Mouse (Mus musculus): ENCODE data around the gene Fam118b. TPM values are rescaled to one million over a fixed set of nuclear protein-coding genes. Genes with fewer than 3 reads are reported as not detected.

The Fam118b gene
- polyA plus RNA-seq, 1 experiment from 2014 or later, result 11.4 TPM

DNA sequence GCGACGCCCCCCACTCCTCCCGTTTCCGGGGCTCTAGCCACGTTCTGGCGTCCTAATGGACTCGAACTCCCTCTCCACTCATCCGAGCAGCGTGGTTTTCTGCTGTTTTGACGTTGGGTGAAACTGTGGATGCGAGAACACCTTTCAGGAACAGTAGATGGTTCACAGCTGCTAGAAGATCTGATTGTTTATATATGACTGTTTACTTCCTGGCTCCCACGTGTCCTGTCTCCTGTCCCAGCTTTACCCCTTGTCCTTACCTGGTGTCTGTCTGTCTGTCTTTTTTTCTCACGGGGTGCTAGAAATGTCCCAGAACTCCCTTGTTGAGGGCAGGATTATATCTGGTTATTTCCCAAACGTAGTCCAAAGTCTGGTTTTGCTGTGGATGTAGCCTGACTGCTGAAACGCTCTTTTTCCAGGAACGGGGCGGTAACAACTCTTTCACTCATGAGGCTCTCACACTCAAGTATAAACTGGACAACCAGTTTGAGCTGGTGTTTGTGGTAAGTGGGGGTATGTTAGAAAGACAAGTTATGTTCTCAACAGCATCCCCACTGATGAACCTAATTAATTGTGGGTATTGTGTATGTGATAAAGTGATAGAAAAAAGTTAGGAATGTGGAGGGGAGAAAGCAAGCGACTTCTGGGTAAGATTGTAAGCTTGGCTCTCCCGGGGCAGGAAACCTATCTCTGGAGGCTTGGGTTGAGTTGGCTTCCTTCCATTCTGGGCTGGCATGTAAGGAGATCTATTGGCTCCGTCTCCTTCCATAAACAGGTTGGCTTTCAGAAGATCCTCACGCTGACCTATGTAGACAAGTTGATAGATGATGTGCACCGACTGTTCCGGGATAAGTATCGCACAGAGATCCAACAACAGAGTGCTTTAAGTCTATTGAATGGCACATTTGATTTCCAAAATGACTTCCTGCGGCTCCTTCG, 55.8 kb downstream of the Fam118b start:
- ATAC-seq (ENCODE audit: insufficient read depth), result no peak
- WGBS (ENCODE audit: insufficient replicate concordance), result 28% methylated on average over 26 of the region's 26 CpGs
- no peaks in the 10 kb centered on the region for H3K9me3 ChIP-seq (replicated peaks)
- H3K4me3 ChIP-seq (replicated peaks), result peak overlapping the region; percentile 94
- peak overlapping the region; percentile 81 for H3K9ac ChIP-seq
- H3K4me1 ChIP-seq (replicated peaks), result peaks cover 26% of the 10 kb centered on the region
- H3K27ac ChIP-seq (replicated peaks), result peak overlapping the region; percentile 78
- no peaks in the 10 kb centered on the region for H3K27me3 ChIP-seq
- peak overlapping the region; percentile 86 for H3K4me2 ChIP-seq
- peaks cover 66% of the 10 kb centered on the region for H3K36me3 ChIP-seq (replicated peaks)

DNA sequence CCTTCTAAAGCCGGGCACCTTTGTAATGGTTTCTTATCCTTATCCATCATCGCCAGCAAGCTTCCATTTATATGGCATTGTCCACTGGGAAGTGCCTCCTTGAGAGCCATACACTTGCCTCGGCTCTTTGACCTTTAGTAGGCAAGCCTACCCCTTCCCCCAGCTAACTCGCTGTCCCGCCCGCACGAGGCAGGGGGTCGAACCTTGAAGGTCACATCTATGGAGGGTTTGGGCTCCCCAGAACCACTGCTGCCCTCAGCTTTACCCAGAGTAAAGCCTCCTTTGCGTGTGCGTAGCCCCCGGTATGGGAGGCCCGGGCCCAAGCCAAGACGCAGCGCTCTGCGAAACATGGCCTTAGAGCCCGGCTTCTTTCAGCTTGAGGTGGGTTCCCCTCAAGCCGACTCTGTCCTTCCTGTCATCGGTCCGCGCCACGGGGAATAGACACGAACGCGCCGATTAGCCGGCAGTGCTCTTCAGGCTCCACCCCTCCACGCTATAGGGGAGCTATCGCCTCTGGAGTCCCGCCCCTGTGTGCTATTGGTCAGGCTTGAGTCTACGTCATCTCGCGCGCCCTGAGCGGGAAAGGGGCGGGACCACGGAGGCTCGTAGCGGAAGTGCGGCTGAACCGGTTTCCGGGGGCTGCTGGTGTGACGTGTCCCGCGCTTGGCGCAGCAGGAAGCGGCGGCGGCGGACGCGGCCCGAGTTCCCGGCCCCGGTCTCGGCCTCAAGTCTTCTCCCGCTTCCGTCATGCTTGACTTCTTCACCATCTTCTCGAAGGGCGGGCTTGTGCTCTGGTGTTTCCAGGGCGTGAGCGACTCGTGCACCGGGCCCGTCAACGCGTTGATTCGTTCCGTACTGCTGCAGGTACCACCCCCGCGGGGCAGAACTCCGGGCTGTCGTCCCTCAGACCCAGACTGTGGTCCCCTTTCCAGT, 56.8 kb downstream of the Fam118b start, which contains the start of gene Foxred1:
Gene Foxred1 (minus strand): TSS at position 514 of the 933 bp plus-strand sequence.
- ATAC-seq (ENCODE audit: insufficient read depth), result peak; percentile 99
- peak within 1 kb of the TSS; percentile 85 for H3K27ac ChIP-seq (replicated peaks)
- peak within 1 kb of the TSS; percentile 94 for H3K4me3 ChIP-seq (replicated peaks)
- H3K4me2 ChIP-seq, result peak within 1 kb of the TSS; percentile 90
- peaks cover 67% of the 10 kb centered on the region for H3K36me3 ChIP-seq (replicated peaks)
- no peaks in the 10 kb centered on the region for H3K9me3 ChIP-seq (replicated peaks)
- peak within 1 kb of the TSS; percentile 82 for H3K9ac ChIP-seq
- WGBS (ENCODE audit: insufficient replicate concordance), result under 1% methylated on average over 72 of the region's 72 CpGs
- H3K27me3 ChIP-seq, result no peaks in the 10 kb centered on the region
- peaks cover 26% of the 10 kb centered on the region for H3K4me1 ChIP-seq (replicated peaks)

DNA sequence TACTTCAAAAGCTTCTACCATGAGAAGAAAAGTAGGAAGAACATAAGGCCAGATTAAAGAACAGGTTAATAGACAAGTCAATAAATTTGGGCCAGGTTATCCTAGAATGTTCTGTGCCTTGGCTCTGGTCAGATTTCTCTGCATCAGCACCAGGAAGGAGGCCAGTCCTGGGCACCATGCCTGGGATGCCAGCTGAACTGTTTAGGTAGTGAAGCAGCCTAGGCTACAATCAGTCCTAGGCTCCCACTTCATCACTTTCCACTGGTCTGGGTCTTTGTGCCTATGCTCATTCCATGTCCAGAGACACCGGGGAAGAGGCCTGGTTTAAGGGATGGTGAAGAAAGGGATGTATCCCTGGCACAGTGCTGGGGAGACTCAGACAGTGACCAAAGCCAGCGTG, 63.2 kb downstream of the Fam118b start:
- Histone ChIP-seq H3K27ac (replicated peaks) (no peak overlapping the region), H3K36me3 (replicated peaks) (peaks cover 46% of the 10 kb centered on the region), H3K4me2 (no peak overlapping the region), H3K9me3 (replicated peaks) (no peaks in the 10 kb centered on the region), H3K27me3 (no peaks in the 10 kb centered on the region), H3K4me3 (replicated peaks) (no peak overlapping the region), H3K9ac (no peak overlapping the region), H3K4me1 (replicated peaks) (peaks cover 38% of the 10 kb centered on the region)
- WGBS (ENCODE audit: insufficient replicate concordance), result 83% methylated on average over 2 of the region's 2 CpGs
- no peak for ATAC-seq (ENCODE audit: insufficient read depth)

DNA sequence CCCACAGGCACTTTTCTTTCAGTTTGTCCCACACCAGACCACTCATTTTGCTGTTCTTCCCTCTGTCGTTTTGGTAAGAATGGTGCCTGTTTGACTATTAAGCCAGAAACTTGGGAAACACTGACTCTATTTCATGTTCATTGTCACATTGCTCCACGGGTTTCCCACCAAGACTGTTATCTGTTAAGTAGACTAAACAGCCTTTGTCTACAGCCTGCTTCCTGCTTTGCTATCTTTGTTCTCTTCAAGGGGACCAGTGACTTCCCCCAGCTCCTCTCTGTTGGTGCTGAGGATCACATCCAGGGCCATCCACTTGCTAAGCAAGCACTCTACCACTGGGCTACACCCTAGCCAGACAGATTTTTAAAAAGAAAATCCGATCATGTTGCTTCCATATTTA, 64.1 kb downstream of the Fam118b start:
- no peak overlapping the region for H3K4me3 ChIP-seq (replicated peaks)
- peaks cover 42% of the 10 kb centered on the region for H3K4me1 ChIP-seq (replicated peaks)
- ATAC-seq (ENCODE audit: insufficient read depth), result no peak
- peaks cover 42% of the 10 kb centered on the region for H3K36me3 ChIP-seq (replicated peaks)
- no peaks in the 10 kb centered on the region for H3K9me3 ChIP-seq (replicated peaks)
- H3K4me2 ChIP-seq, result no peak overlapping the region
- H3K27ac ChIP-seq (replicated peaks), result no peak overlapping the region
- no peaks in the 10 kb centered on the region for H3K27me3 ChIP-seq
- no peak overlapping the region for H3K9ac ChIP-seq
- 29% methylated on average over 3 of the region's 3 CpGs for WGBS (ENCODE audit: insufficient replicate concordance)

DNA sequence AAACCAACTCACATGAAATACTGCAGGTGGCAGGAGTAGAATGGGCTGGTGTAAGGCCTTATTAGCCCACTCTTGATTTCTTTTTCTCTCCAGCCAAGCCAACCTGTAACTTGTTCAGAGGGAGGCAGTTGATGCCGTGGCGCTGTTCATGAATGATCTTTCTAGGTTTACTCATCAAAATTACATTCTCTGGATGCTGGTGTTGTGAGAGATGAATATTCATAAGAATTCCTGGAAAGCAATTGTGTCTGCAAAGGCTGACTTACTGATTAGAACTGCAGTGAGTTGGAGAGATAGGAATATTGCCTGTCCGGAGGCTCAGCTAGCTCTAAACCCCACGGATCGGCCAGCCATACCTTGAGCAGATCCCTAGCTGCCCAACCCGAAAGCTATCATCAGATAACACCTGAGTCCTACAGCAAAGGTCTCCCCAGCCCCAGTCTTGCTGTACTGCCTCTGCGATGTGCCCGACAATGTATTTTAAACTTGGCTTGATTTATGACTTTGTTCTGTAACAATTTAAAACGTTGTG, 67.0 kb downstream of the Fam118b start:
- peak; percentile 44 for ATAC-seq (ENCODE audit: insufficient read depth)
- Histone ChIP-seq H3K9me3 (replicated peaks) (no peaks in the 10 kb centered on the region), H3K4me2 (peak overlapping the region; percentile 91), H3K4me1 (replicated peaks) (peaks cover 45% of the 10 kb centered on the region), H3K27ac (replicated peaks) (peak overlapping the region; percentile 74; the same call in 1 of the 2 replicates), H3K27me3 (no peaks in the 10 kb centered on the region), H3K9ac (peak overlapping the region; percentile 73), H3K36me3 (replicated peaks) (peaks cover 12% of the 10 kb centered on the region), H3K4me3 (replicated peaks) (peak overlapping the region; percentile 73)
- WGBS (ENCODE audit: insufficient replicate concordance), result 16% methylated on average over 9 of the region's 9 CpGs

DNA sequence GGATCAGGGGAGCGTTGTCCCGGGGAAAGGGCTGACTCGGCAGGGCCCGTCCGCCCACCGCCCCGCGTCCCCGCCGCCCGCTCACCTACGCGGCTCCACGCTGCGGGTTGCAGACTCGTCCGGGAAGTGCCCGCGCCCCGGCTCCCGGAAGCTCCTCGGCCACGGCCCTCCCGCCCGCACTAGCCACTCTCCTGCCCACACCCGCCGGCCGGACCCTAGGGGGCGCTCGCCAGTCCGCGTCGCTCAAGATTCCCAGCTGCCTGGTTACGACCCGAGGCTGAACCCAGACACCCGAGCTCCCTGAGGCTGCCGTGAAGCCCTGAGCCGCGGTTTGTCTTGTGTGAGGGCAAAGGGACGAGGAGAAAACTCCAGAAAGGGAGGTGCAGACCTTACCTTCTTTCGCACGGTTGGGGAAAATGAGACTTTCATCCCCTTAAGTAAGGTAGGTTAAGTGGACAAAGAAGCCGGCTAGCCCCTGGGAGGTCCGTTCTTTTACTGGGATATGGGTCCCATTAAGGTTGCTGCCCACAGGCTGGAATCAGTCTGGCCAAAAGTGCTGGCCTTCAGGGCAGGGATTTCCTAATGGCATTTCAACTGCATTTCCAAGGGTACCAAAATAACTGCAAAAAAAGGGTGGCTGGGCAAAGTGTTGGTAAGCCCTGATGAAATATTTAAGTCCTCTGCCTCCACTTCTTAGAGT, 67.7 kb downstream of the Fam118b start, which contains the start of the genes Srpr and Tirap:
Gene Srpr (plus strand): TSS at position 404 of the 700 bp plus-strand sequence.
Gene Tirap (minus strand): TSS at position 520 of the 700 bp plus-strand sequence.
- H3K4me2 ChIP-seq, result peak within 1 kb of the TSS; percentile 91
- ATAC-seq (ENCODE audit: insufficient read depth), result peak; percentile 88
- peak within 1 kb of the TSS; percentile 74 for H3K27ac ChIP-seq (replicated peaks)
- peaks cover 45% of the 10 kb centered on the region for H3K4me1 ChIP-seq (replicated peaks)
- H3K9ac ChIP-seq, result peak within 1 kb of the TSS; percentile 73
- peaks cover 6% of the 10 kb centered on the region for H3K36me3 ChIP-seq (replicated peaks)
- H3K9me3 ChIP-seq (replicated peaks), result no peaks in the 10 kb centered on the region
- under 1% methylated on average over 44 of the region's 44 CpGs for WGBS (ENCODE audit: insufficient replicate concordance)
- peak within 1 kb of the TSS; percentile 73 for H3K4me3 ChIP-seq (replicated peaks)
- no peaks in the 10 kb centered on the region for H3K27me3 ChIP-seq

DNA sequence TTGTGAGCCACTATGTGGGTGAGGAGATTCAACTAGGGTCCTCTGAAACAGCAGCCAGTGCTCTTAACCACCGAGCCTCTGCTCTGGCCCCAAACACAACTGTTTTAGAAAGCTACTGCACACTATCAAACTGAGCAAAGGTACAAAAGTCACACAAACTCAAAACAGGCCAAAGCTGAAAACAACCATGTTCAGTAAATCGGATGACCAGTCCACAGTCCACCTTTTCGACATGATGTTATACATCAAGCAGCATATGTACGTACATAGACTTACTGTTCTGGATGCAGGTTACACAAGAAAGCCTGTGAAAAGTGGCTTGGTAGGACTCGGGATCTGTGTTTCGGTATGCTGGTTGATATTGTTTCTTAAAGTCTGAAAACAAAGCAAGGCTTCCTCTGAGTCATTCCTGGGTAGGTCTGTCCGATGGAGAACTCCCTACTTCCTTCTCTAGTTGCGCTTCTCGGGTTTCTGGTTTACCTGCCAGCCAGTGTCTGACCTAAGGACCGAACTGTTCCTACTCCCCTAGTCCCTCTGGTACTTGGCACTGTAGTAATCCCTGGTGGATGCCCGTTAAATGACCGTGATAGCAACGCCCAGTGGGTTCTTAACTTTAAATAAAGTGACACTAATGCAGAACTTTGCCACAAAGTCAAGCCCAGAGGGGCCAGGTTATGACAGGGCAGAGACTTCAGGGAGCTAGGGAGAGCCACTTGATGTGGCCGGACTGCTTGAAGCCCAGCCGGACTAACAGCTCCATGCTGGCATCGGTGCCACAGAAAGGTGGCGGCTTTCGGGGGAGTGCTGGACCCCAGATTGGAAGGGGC, 68.4 kb downstream of the Fam118b start:
- ATAC-seq (ENCODE audit: insufficient read depth), result peak; percentile 43
- no peaks in the 10 kb centered on the region for H3K27me3 ChIP-seq
- no peaks in the 10 kb centered on the region for H3K9me3 ChIP-seq (replicated peaks)
- 21% methylated on average over 18 of the region's 18 CpGs for WGBS (ENCODE audit: insufficient replicate concordance)
- H3K27ac ChIP-seq (replicated peaks), result peak overlapping the region; percentile 74
- H3K4me3 ChIP-seq (replicated peaks), result peak overlapping the region; percentile 73
- no peaks in the 10 kb centered on the region for H3K36me3 ChIP-seq (replicated peaks)
- peaks cover 45% of the 10 kb centered on the region for H3K4me1 ChIP-seq (replicated peaks)
- H3K4me2 ChIP-seq, result peak overlapping the region; percentile 91
- peak overlapping the region; percentile 73 for H3K9ac ChIP-seq

DNA sequence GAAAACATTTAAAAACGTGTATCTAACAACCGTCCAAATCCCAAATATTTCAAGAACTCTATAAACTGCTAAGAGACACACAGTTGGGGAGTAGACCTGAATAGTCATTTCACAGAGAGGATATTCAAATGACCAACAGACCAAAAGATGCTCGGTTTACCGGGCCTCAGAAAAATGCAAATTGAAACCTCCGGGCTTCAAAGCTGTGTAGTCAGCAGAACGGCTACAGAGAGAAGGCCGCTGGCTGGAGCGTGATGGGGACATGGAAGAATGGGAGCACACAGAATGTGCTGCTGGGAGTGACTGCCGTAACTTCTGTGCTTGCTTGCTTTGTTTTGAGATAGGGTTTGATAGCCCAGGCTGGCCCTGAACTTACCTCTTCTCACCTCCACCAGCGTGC, 69.3 kb downstream of the Fam118b start:
- H3K9ac ChIP-seq, result no peak overlapping the region

DNA sequence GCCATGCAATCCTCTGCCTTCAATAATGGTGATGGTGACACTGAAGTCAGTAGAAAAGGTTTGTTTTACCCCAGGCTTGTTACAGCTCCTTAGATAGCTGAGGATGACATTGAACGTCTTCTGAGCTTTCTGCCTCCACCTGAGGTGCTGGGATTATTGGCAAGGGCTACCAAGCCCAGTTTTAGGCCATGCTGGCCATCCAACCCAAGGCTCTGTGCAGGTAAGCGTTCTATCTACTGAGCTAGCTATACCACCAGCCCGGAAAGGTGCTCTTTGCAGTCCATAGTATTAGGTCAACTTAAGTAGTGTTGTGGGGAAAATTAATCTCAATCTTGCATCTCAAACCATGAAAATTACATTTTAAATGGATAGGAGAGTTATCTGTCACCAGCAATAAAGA, 70.0 kb downstream of the Fam118b start:
- WGBS (ENCODE audit: insufficient replicate concordance), result 77% methylated on average over 3 of the region's 3 CpGs
- H3K4me2 ChIP-seq, result no peak overlapping the region

More for the DNA sequence above, 69.3 kb downstream of the Fam118b start:
- ATAC-seq (ENCODE audit: insufficient read depth), result no peak
- 75% methylated on average over 10 of the region's 10 CpGs for WGBS (ENCODE audit: insufficient replicate concordance)
- no peaks in the 10 kb centered on the region for H3K9me3 ChIP-seq (replicated peaks)
- H3K36me3 ChIP-seq (replicated peaks), result no peaks in the 10 kb centered on the region
- no peaks in the 10 kb centered on the region for H3K27me3 ChIP-seq
- H3K27ac ChIP-seq (replicated peaks), result 0 out of 2 replicates have a peak overlapping the region, but pooled peaks have one; percentile 74
- peaks cover 40% of the 10 kb centered on the region for H3K4me1 ChIP-seq (replicated peaks)
- H3K4me2 ChIP-seq, result peak overlapping the region; percentile 91
- H3K4me3 ChIP-seq (replicated peaks), result peak overlapping the region; percentile 73; the same call in 1 of the 2 replicates

More for the DNA sequence above, 70.0 kb downstream of the Fam118b start:
- Histone ChIP-seq H3K27me3 (no peaks in the 10 kb centered on the region), H3K9ac (no peak overlapping the region), H3K36me3 (replicated peaks) (no peaks in the 10 kb centered on the region), H3K27ac (replicated peaks) (no peak overlapping the region), H3K4me1 (replicated peaks) (peaks cover 35% of the 10 kb centered on the region), H3K9me3 (replicated peaks) (no peaks in the 10 kb centered on the region), H3K4me3 (replicated peaks) (no peak overlapping the region)
- no peak for ATAC-seq (ENCODE audit: insufficient read depth)

Data from liver, embryonic 15.5 days (tissue).